Mouse (Mus musculus) MEL (cell line): ENCODE measurements around the gene 4930558K02Rik. TPM values are rescaled to one million over a fixed set of nuclear protein-coding genes. Genes with fewer than 3 reads are reported as not detected.

Source experiments
- DNase-seq: peaks from one replicate; pipeline ENCODE4 v3.0.0; 2011; ENCODE audit warnings: low read depth, low spot score
- H3K27ac ChIP-seq: 2 replicates; pipeline ENCODE4 v1.5.1; 2012; ENCODE audit warnings: low read depth, mild to moderate bottlenecking, control low read depth, low read length, moderate library complexity; ENCODE audit not compliant: control insufficient read depth
- H3K27me3 ChIP-seq, 2 experiments: fragments of 150-350 bp in 1 of 2; sonication (generic) in 1 of 2; 2 replicates each; pipeline ENCODE4 v1.6.1; 2012; ENCODE audit warnings: low read length in 2 of 2, mild to moderate bottlenecking in 2 of 2, improper control_type of control experiment in 1 of 2, moderate library complexity in 1 of 2; ENCODE audit not compliant: insufficient read depth in 2 of 2, control insufficient read depth in 1 of 2
- H3K36me3 ChIP-seq, 2 experiments: 2 replicates each; pipeline ENCODE4 v1.6.1; 2012 to 2014; ENCODE audit warnings: low read length in 2 of 2, improper control_type of control experiment in 1 of 2, inconsistent platforms in 1 of 2, mild to moderate bottlenecking in 1 of 2; ENCODE audit not compliant: insufficient read depth in 2 of 2, control insufficient read depth in 1 of 2
- H3K4me1 ChIP-seq, 2 experiments: fragments of 150-350 bp in 1 of 2; sonication (generic) in 1 of 2; 2 replicates each; pipeline ENCODE4 v1.6.1; 2012; ENCODE audit warnings: low read length in 2 of 2, improper control_type of control experiment in 1 of 2, mild to moderate bottlenecking in 1 of 2; ENCODE audit not compliant: insufficient read depth in 2 of 2, control insufficient read depth in 1 of 2
- H3K4me3 ChIP-seq, 2 experiments: fragments of 150-350 bp in 1 of 2; sonication (generic) in 1 of 2; 2 replicates each; pipeline ENCODE4 v1.5.1; 2012; ENCODE audit warnings: low read depth in 2 of 2, low read length in 2 of 2, mild to moderate bottlenecking in 2 of 2, moderate library complexity in 2 of 2, control low read depth in 1 of 2, improper control_type of control experiment in 1 of 2; ENCODE audit not compliant: control insufficient read depth in 1 of 2, insufficient read depth in 1 of 2
- H3K79me2 ChIP-seq: 2 replicates; pipeline ENCODE4 v1.6.1; 2012; ENCODE audit warnings: mild to moderate bottlenecking, low read length, moderate library complexity; ENCODE audit not compliant: control insufficient read depth, poor library complexity, insufficient read depth
- H3K9ac ChIP-seq: 2 replicates; pipeline ENCODE4 v1.6.1; 2012; ENCODE audit warnings: low read depth, mild to moderate bottlenecking, control low read depth, low read length, moderate library complexity; ENCODE audit not compliant: control insufficient read depth, poor library complexity, severe bottlenecking
- H3K9me3 ChIP-seq: fragments of 150-350 bp; sonication (generic); replicated peaks from 2 replicates; pipeline ENCODE4 v1.6.1; 2012; ENCODE audit warnings: mild to moderate bottlenecking, low read length, improper control_type of control experiment, moderate library complexity; ENCODE audit not compliant: insufficient read depth
- BHLHE40 ChIP-seq: IDR thresholded peaks from 2 replicates; pipeline ENCODE4 v1.6.1; 2012; ENCODE audit warnings: low read depth, mild to moderate bottlenecking, inconsistent platforms, low read length, improper control_type of control experiment, borderline replicate concordance
- CHD1 ChIP-seq: IDR thresholded peaks from 2 replicates; pipeline ENCODE4 v1.6.1; 2012; ENCODE audit warnings: low read depth, mild to moderate bottlenecking, inconsistent platforms, low read length, improper control_type of control experiment
- CTCF ChIP-seq, 3 experiments: IDR thresholded peaks in 2 of 3; conservative IDR thresholded peaks in 1 of 3; 2 replicates each; pipeline ENCODE4 v1.5.1; 2011 to 2012; ENCODE audit warnings: low read length in 3 of 3, low read depth in 2 of 3, mild to moderate bottlenecking in 2 of 3, improper control_type of control experiment in 1 of 3, inconsistent platforms in 1 of 3, mixed read lengths in 1 of 3, moderate library complexity in 1 of 3; ENCODE audit not compliant: control insufficient read depth in 1 of 3, insufficient read depth in 1 of 3, poor library complexity in 1 of 3, severe bottlenecking in 1 of 3
- E2F4 ChIP-seq: IDR thresholded peaks from 2 replicates; pipeline ENCODE4 v1.6.1; 2011; ENCODE audit warnings: low read depth, low read length, improper control_type of control experiment, borderline replicate concordance
- EP300 ChIP-seq, 2 experiments: IDR thresholded peaks; 2 replicates each; pipeline ENCODE4 v1.6.1; 2011; ENCODE audit warnings: improper control_type of control experiment in 2 of 2, low read length in 2 of 2, low read depth in 1 of 2, mild to moderate bottlenecking in 1 of 2
- ETS1 ChIP-seq: IDR thresholded peaks from 2 replicates; pipeline ENCODE4 v1.6.1; 2012; ENCODE audit warnings: low read depth, mild to moderate bottlenecking, inconsistent platforms, low read length, improper control_type of control experiment, moderate library complexity
- GABPA ChIP-seq: IDR thresholded peaks from 2 replicates; pipeline ENCODE4 v1.6.1; 2012; ENCODE audit warnings: low read depth, mild to moderate bottlenecking, inconsistent platforms, low read length, improper control_type of control experiment, moderate library complexity
- GATA1 ChIP-seq: IDR thresholded peaks from 2 replicates; pipeline ENCODE4 v1.6.1; 2011; ENCODE audit warnings: low read depth, low read length, improper control_type of control experiment
- JUND ChIP-seq: IDR thresholded peaks from 2 replicates; pipeline ENCODE4 v1.6.1; 2011; ENCODE audit warnings: low read depth, mild to moderate bottlenecking, improper control_type of control experiment, low read length
- MAX ChIP-seq: IDR thresholded peaks from 2 replicates; pipeline ENCODE4 v1.6.1; 2011; ENCODE audit warnings: low read length, improper control_type of control experiment
- MAZ ChIP-seq: IDR thresholded peaks from 2 replicates; pipeline ENCODE4 v1.6.1; 2012; ENCODE audit warnings: low read depth, mild to moderate bottlenecking, inconsistent platforms, low read length, improper control_type of control experiment
- MEF2A ChIP-seq: IDR thresholded peaks from 2 replicates; pipeline ENCODE4 v1.6.1; 2014; ENCODE audit warnings: low read depth, mild to moderate bottlenecking, inconsistent platforms, low read length, improper control_type of control experiment; ENCODE audit not compliant: poor library complexity, insufficient replicate concordance, severe bottlenecking; ENCODE audit errors: extremely low read depth
- MYC ChIP-seq: IDR thresholded peaks from 2 replicates; pipeline ENCODE4 v1.6.1; 2011; ENCODE audit warnings: low read depth, mild to moderate bottlenecking, low read length, improper control_type of control experiment, moderate library complexity
- NELFE ChIP-seq: IDR thresholded peaks from 2 replicates; pipeline ENCODE4 v1.6.1; 2011; ENCODE audit warnings: low read depth, low read length, improper control_type of control experiment
- NRF1 ChIP-seq: IDR thresholded peaks from 2 replicates; pipeline ENCODE4 v1.6.1; 2014; ENCODE audit warnings: low read depth, mild to moderate bottlenecking, inconsistent platforms, low read length, improper control_type of control experiment, moderate library complexity; ENCODE audit not compliant: poor library complexity, insufficient read depth, severe bottlenecking
- POLR2AphosphoS5 ChIP-seq: IDR thresholded peaks from 2 replicates; pipeline ENCODE4 v1.6.1; 2012; ENCODE audit warnings: low read depth, borderline replicate concordance, mild to moderate bottlenecking, inconsistent platforms, low read length, moderate library complexity, mixed read lengths
- RAD21 ChIP-seq: IDR thresholded peaks from 2 replicates; pipeline ENCODE4 v1.6.1; 2011; ENCODE audit warnings: mild to moderate bottlenecking, low read depth, low read length, improper control_type of control experiment
- RCOR1 ChIP-seq: IDR thresholded peaks from 2 replicates; pipeline ENCODE4 v1.6.1; 2012; ENCODE audit warnings: low read depth, mild to moderate bottlenecking, inconsistent platforms, low read length, improper control_type of control experiment
- SMC3 ChIP-seq: IDR thresholded peaks from 2 replicates; pipeline ENCODE4 v1.6.1; 2011; ENCODE audit warnings: low read depth, low read length, improper control_type of control experiment
- TAL1 ChIP-seq: IDR thresholded peaks from 2 replicates; pipeline ENCODE4 v1.6.1; 2012; ENCODE audit warnings: mild to moderate bottlenecking, inconsistent platforms, low read length, moderate library complexity, mixed read lengths
- TBP ChIP-seq: IDR thresholded peaks from 2 replicates; pipeline ENCODE4 v1.8.0; 2011; ENCODE audit warnings: low read depth, low read length, improper control_type of control experiment
- UBTF ChIP-seq: IDR thresholded peaks from 2 replicates; pipeline ENCODE4 v1.6.1; 2012; ENCODE audit warnings: low read depth, mild to moderate bottlenecking, inconsistent platforms, low read length, improper control_type of control experiment, moderate library complexity, borderline replicate concordance; ENCODE audit not compliant: insufficient read depth
- USF1 ChIP-seq: IDR thresholded peaks from 2 replicates; pipeline ENCODE4 v1.6.1; 2014; ENCODE audit warnings: low read depth, mild to moderate bottlenecking, inconsistent platforms, low read length, improper control_type of control experiment, moderate library complexity
- USF2 ChIP-seq, 2 experiments: IDR thresholded peaks; 2 replicates each; pipeline ENCODE4 v1.6.1; 2011 to 2012; ENCODE audit warnings: improper control_type of control experiment in 2 of 2, low read length in 2 of 2, borderline replicate concordance in 1 of 2, inconsistent platforms in 1 of 2, low read depth in 1 of 2, mild to moderate bottlenecking in 1 of 2; ENCODE audit not compliant: insufficient read depth in 1 of 2
- ZC3H11A ChIP-seq: IDR thresholded peaks from 2 replicates; pipeline ENCODE4 v1.6.1; 2012; ENCODE audit warnings: low read depth, mild to moderate bottlenecking, inconsistent platforms, low read length, improper control_type of control experiment
- ZKSCAN1 ChIP-seq: IDR thresholded peaks from 2 replicates; pipeline ENCODE4 v1.6.1; 2012; ENCODE audit warnings: low read depth, mild to moderate bottlenecking, inconsistent platforms, low read length, improper control_type of control experiment, moderate library complexity
- ZMIZ1 ChIP-seq: IDR thresholded peaks from 2 replicates; pipeline ENCODE4 v1.6.1; 2012; ENCODE audit warnings: low read depth, mild to moderate bottlenecking, inconsistent platforms, low read length, improper control_type of control experiment, moderate library complexity
- ZNF384 ChIP-seq: IDR thresholded peaks from 2 replicates; pipeline ENCODE4 v1.6.1; 2012; ENCODE audit warnings: low read depth, mild to moderate bottlenecking, inconsistent platforms, low read length, improper control_type of control experiment
- polyA plus RNA-seq, 2 experiments: library from polyadenylated mRNA; stranded (reverse) in 1 of 2; unstranded in 1 of 2; fragments of >175 nt in 1 of 2; fragments of >200 nt in 1 of 2; gene quantifications; 2 replicates each; pipeline versions ENCODE4 v1.2.1 to v1.2.4; 2012; ENCODE audit warnings: low replicate concordance in 2 of 2, low read depth in 1 of 2; ENCODE audit not compliant: insufficient read length in 2 of 2, insufficient read depth in 1 of 2, missing spikeins in 1 of 2
- total RNA-seq: library from RNA; depleted of rRNA; stranded (reverse); fragments of 300-350 nt; gene quantifications from 2 replicates; pipeline ENCODE4 v1.2.3, GENCODE M21; 2012

4930558K02Rik gene
- total and polyA plus RNA-seq, 3 experiments, result not detected

GRCm38 (mm10) chr1:161999882-162000371 is 20.5 kb upstream of the 4930558K02Rik start:
- TF ChIP-seq ZNF384 (peak; percentile 70), BHLHE40 (no peak), USF1 (no peak), UBTF (no peak), TBP (no peak), GABPA (no peak), SMC3 (peak; percentile 70), ZC3H11A (peak; percentile 38; the same call in 1 of the 2 replicates), CHD1 (no peak), JUND (no peak), RCOR1 (no peak), ZMIZ1 (no peak), USF2 (IDR thresholded peaks at IDR 0.05; ENCODE audit: borderline replicate concordance in 1 of 2, insufficient read depth in 1 of 2, low read depth in 1 of 2, low read length in 2 of 2) (no peak), GATA1 (no peak), NELFE (no peak), POLR2AphosphoS5 (no peak), ZKSCAN1 (no peak), MYC (no peak), EP300 (IDR thresholded peaks at IDR 0.05; ENCODE audit: low read depth in 1 of 2, low read length in 2 of 2) (no peak), MEF2A (no peak), RAD21 (peak; percentile 66), ETS1 (no peak), NRF1 (no peak), MAX (no peak), MAZ (no peak), TAL1 (no peak), E2F4 (no peak), CTCF (IDR thresholded peaks at IDR 0.05 in 2 of 3, conservative IDR thresholded peaks at IDR 0.05 in 1 of 3; ENCODE audit: control insufficient read depth in 1 of 3, insufficient read depth in 1 of 3, low read depth in 2 of 3, low read length in 3 of 3, poor library complexity in 1 of 3, severe bottlenecking in 1 of 3) (peak; percentile 13 to 73 (median 68); a peak in 4 of 6 replicates)
- TF ChIP-seq, all 39 proteins: peak for 5
- H3K27me3 ChIP-seq, result no peaks in the 10 kb centered on the region; a peak in 3 of 4 replicates
- peak overlapping the region; percentile 39; the same call in 1 of the 2 replicates for H3K9ac ChIP-seq
- DNase-seq, result peak; percentile 78
- no peak overlapping the region for H3K27ac ChIP-seq
- H3K36me3 ChIP-seq, result no peaks in the 10 kb centered on the region
- H3K4me3 ChIP-seq, result 0 out of 4 replicates have a peak overlapping the region, but pooled peaks of 1 of the 2 experiments have one; percentile 4
- no peaks in the 10 kb centered on the region for H3K4me1 ChIP-seq
- no peaks in the 10 kb centered on the region for H3K79me2 ChIP-seq
- H3K9me3 ChIP-seq, result no peaks in the 10 kb centered on the region
